Mouse (Mus musculus) heart, postnatal 0 days (tissue): ENCODE measurements around the gene Tsnaxip1.

Experiments used
- CTCF ChIP-seq: IDR thresholded peaks from 2 replicates; pipeline ENCODE4 v1.5.1; 2016; ENCODE audit warnings: antibody characterized with exemption, control low read depth, low read depth
- EP300 ChIP-seq: IDR thresholded peaks from 2 replicates; pipeline ENCODE4 v1.6.1; 2016; ENCODE audit warnings: antibody characterized with exemption, low read depth

GRCm38 (mm10) chr8:105859314-105859713 is 31.8 kb downstream of the Tsnaxip1 start:
- TF ChIP-seq CTCF = no peak
- TF ChIP-seq EP300 = no peak
